Mouse (Mus musculus) layer of hippocampus, adult 6 months (tissue): Measurements from ENCODE around the gene Mrgprg. TPM values are rescaled to one million over a fixed set of nuclear protein-coding genes. Genes with fewer than 3 reads are reported as not detected.

Experiments used
- long read RNA-seq, 2 experiments: library from polyadenylated mRNA; unstranded; transcript quantifications; one replicate each; pipeline ENCODE4 v2.0.0; 2019 to 2020
- microRNA-seq: library from miRNA; unstranded; fragments of <30 nt; microRNA quantifications from one replicate; pipeline ENCODE4 v1.2.0, GENCODE M21; 2020
- polyA plus RNA-seq: library from polyadenylated mRNA; unstranded; fragments of <200 nt; fragmentation: Nextera tagmentation; gene quantifications from 2 replicates; pipeline ENCODE4 v1.2.3, GENCODE M21; 2021

The Mrgprg gene
- not detected in 2 replicates for polyA plus RNA-seq
- long read RNA-seq, experiment 1: 0 reads
- long read RNA-seq, experiment 2: 0 reads

DNA sequence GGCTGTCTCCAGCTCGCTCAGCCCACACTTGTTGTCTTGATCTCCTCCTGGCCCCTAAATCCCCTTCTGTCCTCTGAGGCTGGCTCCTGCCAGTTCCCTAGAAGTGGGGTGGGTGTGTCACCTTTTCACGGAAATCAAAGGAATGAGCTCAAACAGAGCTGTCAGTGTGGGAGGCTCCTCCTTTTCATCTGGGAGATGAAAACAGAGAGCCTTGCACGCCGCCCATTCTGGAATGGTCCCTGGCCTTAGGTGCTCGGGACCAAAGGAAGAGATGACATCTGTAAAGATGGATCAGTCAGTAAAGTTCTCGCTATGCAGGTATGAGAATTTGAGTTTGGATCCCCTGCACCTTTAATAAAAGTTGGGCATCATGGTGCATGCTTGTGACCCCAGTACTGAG lies at the start of gene Mrgprg:
Mrgprg (minus strand) TSS at position 101 of the 400 bp plus-strand sequence.

GRCm38 (mm10) chr7:143783996-143784829 lies 17.4 kb upstream of the Mrgprg start, which contains the start of gene Mrgpre:
Gene Mrgpre, minus strand, starts transcription at chr7:143784500.

DNA sequence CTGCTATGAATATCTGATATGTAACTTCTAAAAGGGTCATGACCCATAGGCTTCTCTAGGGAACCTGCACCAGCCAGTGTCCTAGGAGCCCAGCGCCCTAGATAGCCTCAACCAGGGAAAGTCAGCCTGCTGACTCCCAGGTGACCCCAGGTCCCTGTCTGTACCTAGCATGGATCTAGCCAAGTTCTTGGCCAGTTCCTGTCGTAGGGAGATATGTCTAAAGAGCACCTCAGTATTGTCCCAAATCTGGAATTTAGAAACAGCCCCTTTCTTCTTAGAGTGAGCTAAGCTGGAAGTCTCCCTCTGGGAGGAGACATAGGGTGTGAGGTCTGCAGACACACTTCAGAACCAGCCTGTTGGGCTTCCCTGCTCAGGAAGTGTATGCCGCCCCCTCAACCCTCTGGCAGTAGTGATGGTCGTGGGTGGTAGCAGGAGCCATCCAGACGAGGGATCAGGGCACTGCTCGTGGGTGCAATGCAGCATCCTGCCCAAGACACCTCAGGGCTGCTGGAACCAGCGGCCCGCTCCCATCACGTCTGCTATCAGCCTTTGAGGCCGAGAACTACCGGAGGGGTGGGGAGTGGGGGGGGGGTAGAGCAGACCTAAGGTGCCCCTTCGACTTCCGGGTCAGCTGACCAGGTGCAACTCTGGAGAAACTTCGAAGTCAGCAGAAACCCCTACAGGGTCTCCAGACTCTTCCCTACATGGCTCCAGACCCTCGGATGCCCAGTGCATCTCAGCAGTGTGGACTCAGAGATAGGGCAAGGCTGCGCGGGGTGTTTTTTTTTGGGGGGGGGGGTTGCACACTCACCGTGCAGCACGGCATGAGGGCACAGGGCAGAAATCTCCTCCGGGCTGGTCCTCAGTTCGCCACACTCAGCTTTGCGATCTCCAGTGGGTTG lies 10.4 kb downstream of the Mrgprg start, which contains the start of gene Osbpl5:
Osbpl5 (minus strand) TSS at position 861 of the 902 bp plus-strand sequence.

Small RNA genes lying within 50 kb of the gene (microRNA-seq; reads per million reads assigned to microRNA genes)
- not detected for gene Gm22064

Other genes with a start within 250 kb of the Mrgprg start
- gene Nap1l4, start 217.9 kb downstream of the Mrgprg start, polyA plus RNA-seq: 80.5 and 93.6 TPM in 2 replicates
- gene Cars, start 166.9 kb downstream of the Mrgprg start, polyA plus RNA-seq: 22.1 and 24.7 TPM in 2 replicates
- 0.09 TPM in 1 of 2 replicates, not detected in the other for gene Tnfrsf26, start 138.3 kb downstream of the Mrgprg start, polyA plus RNA-seq
- 0.80 and 2.5 TPM in 2 replicates for gene Tnfrsf22, start 117.3 kb downstream of the Mrgprg start, polyA plus RNA-seq
- 0.06 and 0.19 TPM in 2 replicates for gene Tnfrsf23, start 81.1 kb downstream of the Mrgprg start, polyA plus RNA-seq
- 4.5 and 6.3 TPM in 2 replicates for gene Osbpl5, start 10.0 kb downstream of the Mrgprg start, polyA plus RNA-seq
- gene Mrgpre, start 17.5 kb upstream of the Mrgprg start, polyA plus RNA-seq: 5.0 and 6.1 TPM in 2 replicates
- gene Nadsyn1, start 55.9 kb upstream of the Mrgprg start, polyA plus RNA-seq: 1.2 and 1.7 TPM in 2 replicates
- 14.5 and 15.6 TPM in 2 replicates for gene Dhcr7, start 56.2 kb upstream of the Mrgprg start, polyA plus RNA-seq
- gene Gm498, start 99.8 kb upstream of the Mrgprg start, polyA plus RNA-seq: not detected in 2 replicates
- 9.9 and 10.2 TPM in 2 replicates for gene Shank2, start 234.9 kb upstream of the Mrgprg start, polyA plus RNA-seq